Mouse (Mus musculus): ENCODE results near the gene Gm10128.
"Not testable (repeated sequence)": the region's sequence is repeated elsewhere in the genome, so short reads cannot be mapped to it uniquely, and the experiment has no call there.

Gm10128 gene

DNA sequence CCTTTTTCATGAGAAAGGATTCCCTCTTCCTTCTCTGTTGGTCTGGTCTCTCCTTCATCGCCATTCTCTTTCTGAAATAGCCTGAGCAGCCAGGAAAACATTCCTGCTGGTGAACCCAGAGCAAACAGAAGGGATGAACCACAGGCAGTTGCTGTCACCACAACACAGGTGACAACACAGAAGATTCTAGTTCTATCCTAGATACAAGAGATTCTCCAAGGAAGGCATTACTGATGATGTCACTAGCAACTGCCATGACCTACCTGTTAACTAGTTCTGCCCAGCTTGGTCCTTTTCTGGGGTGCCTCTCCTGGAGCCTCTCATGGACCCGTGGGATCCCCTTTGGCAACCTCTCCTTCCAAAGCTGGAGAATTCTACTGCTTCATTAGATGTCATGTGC is at the start of gene Gm10128:
Gene Gm10128, minus strand, starts transcription at position 101 of the 400 bp plus-strand sequence.
- DNase-seq (ENCODE audit: low spot score in 2 of 2), result not testable (repeated sequence)

DNA sequence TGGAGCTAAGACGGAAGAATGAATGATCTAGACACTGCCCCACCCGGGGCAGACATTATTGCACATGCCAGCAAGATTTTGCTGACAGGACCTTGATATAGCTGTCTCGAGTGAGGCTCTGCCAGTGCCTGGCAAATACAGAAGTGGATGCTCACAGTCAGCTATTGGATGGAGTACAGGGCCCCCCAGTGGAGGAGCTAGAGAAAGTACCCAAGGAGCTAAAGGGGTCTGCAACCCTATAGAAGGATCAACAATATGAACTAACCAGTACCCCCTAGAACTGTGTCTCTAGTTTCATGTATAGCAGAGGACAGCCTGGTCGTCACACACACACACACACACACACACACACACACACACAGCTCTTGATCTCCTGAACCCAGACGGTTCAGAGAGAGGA is 37.4 kb upstream of the Gm10128 start:
- DNase-seq (ENCODE audit: low spot score in 2 of 2), result not testable (repeated sequence)

DNA sequence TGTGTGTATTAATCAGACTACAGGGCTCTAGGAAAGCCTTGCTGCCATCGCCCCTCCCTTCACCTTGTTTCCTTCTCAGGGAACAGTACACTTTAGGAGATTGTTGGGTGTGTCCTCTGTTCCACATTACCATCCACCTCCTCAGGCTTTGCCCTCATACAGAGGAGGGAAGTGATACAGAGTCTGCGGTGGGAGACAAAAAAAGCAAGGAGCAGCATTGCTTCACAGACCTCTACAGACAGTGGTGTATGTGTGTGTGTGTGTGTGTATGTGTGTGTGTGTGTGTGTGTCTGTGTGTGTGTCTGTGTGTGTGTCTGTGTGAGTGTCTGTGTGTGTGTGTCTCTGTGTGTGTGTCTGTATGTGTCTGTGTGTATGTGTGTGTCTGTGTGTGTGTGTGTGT is 18.7 kb upstream of the Gm10128 start:
- DNase-seq (ENCODE audit: low spot score in 2 of 2), result not testable (repeated sequence)

DNA sequence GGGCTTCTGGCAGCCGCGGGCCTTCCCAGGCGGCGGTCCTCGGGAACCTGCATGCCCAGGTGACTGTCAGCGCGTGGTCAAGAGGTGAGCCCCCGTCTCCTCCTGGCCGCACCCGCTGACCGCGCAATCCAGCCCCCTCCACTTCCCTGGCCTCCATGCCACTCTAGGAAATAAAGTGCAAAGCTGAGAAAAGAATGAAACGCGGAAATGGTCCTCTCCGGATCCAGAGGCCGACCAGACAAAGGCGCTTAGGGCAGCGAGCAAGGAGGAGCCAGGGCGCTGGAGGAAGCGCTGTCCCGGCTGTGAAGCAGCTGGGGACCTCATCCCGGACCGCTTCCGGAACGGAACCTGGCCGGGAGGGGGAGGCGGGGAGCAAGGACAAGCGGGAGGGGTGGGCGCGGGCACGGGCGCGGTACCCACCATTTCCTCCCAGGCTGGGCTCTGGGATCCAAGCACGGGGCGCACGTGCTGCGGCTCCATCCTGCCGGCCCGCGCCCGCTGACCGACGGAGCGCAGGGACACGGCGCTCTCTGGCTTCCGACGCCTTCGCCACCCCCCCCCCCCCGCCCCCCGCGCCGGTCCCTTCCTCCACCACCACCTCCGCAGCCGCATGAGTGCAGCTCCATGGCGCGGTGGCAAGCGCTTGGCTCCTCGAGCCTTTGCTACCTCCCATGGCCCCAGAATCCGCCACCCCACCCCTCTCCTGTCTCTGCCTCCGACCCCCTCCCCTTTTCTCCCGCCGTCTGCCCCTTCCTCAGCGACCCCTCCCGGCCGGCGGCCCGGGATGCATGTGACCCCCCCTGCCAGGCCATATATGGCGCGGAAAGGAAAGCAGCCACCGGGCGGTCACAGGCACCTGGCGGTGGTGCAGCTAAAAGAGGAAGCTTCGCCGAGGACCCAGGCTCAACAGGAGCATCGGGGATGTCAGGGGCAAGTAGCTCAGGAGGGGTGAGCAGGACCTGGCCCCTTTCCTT is 14.6 kb upstream of the Gm10128 start:
- DNase-seq (ENCODE audit: low spot score in 2 of 2), result not testable (repeated sequence)

DNA sequence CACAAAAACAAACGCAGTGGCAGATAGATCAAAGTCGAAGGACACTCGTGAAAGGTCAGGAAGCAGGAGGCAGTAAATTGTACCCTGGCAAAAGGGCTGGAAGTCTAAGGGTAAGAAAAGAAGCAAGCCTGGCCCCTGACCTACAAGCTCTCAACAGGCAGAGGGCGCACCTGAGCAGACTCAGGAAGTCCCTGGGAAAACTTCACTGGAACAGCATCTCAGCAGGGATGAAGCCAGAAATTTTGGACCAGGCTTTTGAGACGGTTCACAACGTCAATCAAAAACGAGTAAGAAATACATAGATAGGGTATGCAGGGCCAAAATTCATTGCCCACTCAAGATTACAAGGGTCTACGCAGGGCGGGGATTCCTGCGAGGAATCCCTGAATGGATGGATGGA is 13.7 kb upstream of the Gm10128 start:
- not testable (repeated sequence) for DNase-seq (ENCODE audit: low spot score in 2 of 2)

DNA sequence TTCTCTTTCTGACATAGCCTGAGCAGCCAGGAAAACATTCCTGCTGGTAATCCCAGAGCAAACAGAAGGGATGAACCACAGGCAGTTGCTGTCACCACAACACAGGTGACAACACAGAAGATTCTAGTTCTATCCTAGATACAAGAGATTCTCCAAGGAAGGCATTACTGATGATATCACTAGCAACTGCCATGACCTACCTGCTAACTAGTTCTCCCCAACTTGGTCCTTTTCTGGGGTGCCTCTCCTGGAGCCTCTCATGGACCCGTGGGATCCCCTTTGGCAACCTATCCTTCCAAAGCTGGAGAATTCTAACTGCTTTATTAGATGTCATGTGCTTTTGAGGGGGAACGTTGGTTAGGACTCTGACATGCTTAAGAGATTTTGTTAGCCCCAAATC is 48.3 kb downstream of the Gm10128 start, which contains the start of gene Gm10338:
Gene Gm10338, minus strand, starts transcription at position 101 of the 400 bp plus-strand sequence.
- not testable (repeated sequence) for DNase-seq (ENCODE audit: low spot score in 2 of 2)
